Mouse (Mus musculus): ENCODE results near the gene Cyp27b1.
"Not testable (repeated sequence)": the region's sequence is repeated elsewhere in the genome, so short reads cannot be mapped to it uniquely, and the experiment has no call there.

Cyp27b1 gene

GRCm38 (mm10) chr10:127069281-127070189, 21.5 kb downstream of the Cyp27b1 start:
- DNase-seq (ENCODE audit: low spot score in 2 of 2) = peak in 1 of 2 experiments; percentile 56

DNA sequence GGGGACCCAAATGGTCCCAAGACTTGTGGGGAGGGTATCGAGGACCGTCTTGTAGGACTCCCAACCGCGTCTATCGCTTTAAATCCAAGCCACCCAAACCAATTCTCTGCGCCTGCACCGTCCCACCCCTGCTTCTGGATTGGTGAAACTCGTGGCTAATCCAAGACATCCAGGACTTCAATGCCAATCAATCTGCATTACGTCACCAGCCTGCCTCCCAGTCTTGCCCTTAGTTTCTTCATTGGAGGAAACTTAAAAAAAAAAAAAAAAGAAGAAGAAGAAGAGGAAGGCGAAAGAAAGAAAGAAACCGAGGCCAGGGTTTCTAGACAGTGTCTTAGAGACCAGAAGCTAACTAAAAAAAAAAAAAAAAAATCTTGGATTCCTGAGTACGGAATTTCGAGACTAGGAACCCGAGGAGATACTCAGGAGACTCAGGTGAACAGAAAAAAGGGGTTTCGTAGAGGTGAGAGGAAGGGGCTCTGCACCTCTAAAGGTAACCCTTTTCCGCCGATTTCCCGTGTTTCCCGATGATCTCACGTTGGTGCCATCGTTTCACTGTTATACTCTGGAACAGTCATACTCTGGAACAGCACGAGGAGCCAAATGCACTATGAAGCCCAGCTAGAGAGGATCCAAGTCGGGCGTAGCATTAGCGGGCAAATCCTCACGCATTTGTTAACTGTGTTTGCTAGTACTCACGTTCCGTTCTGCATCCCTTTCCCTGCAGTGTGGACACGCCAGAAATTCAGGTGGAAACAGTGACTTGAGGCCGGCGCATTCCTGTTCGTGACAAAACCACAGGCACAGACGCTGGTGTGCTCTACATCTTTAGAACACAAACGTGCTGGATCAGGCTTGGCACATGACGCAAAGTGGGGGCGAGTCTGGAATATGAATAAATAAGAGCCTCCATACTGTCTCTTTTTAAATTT, 22.4 kb downstream of the Cyp27b1 start, which contains the start of gene Tspan31:
Gene Tspan31, minus strand, starts transcription at position 75 of the 932 bp plus-strand sequence.
- peak; percentile 93 to 95 for DNase-seq (ENCODE audit: low spot score in 2 of 2)

DNA sequence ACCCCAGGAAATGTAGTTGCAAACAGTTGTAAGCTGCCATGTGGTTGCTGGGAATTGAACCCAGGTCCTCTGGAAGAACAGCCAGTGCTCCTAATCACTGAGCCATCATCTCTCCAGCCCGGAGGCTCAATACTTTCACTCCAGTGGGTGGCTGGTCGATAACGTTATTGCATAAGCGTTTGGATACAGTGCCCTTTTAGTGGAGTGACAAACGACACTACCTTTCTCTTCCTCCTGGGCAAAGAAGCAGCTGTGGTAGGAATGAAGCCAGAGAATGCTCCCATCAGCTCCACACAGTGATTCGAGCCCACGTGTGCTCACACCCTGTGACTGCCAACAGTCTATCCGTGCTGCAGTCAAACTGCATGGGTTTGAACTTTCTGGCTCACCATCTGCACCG, 23.2 kb downstream of the Cyp27b1 start:
- DNase-seq (ENCODE audit: low spot score in 2 of 2) = no peak

DNA sequence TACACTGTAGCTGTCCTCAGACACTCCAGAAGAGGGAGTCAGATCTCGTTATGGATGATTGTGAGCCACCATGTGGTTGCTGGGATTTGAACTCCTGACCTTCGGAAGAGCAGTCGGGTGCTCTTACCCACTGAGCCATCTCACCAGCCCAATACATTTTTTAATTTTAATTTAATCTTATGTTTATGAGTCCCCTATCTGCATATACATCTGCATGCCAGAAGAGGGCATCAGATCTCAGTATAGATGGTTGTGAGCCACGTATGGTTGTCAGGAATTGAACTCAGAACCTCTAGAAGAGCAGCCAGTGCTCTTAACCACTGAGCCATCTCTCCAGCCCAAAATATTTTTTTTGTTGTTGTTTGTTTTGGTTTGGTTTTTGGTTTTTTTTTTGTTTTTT, 24.2 kb downstream of the Cyp27b1 start:
- not testable (repeated sequence) for DNase-seq (ENCODE audit: low spot score in 2 of 2)

DNA sequence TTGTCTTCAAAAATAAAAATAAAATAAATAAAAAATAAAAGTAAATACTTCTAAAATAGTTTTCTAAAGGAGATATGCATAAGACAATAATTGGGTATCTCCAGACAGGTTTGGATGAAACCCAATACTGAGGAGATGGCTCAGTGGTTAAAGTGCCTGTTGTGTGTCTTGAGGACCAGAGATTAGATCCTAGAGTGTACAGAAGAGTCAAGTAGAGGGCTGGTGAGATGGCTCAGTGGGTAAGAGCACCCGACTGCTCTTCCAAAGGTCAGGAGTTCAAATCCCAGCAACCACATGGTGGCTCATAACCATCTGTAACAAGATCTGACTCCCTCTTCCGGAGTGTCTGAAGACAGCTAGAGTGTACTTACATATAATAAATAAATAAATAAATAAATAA, 24.9 kb downstream of the Cyp27b1 start:
- DNase-seq (ENCODE audit: low spot score in 2 of 2) = not testable (repeated sequence)

DNA sequence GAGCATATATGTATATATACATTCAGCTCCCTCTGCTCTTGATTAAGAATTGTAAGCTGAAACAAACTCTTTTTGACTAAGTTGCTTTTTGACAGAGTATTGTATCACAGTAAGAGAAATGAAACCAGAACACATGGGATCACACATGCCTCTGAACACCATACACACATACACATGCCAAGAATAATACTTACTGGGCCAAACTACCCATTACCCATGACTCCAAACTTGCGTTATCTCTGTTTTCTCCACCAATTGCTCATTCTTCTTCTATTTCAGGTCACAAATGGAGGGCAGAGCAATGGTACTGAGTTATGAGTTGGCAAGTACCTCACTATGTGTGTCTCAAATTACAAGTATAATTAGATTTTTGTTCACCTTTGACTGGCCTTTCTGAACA, 25.9 kb downstream of the Cyp27b1 start:
- DNase-seq (ENCODE audit: low spot score in 2 of 2) = no peak

GRCm38 (mm10) chr10:127075080-127075479, 27.0 kb downstream of the Cyp27b1 start, which contains the start of gene Agap2:
TSS of gene Agap2 (plus strand) at chr10:127075284.
- DNase-seq (ENCODE audit: low spot score in 2 of 2) = no peak

DNA sequence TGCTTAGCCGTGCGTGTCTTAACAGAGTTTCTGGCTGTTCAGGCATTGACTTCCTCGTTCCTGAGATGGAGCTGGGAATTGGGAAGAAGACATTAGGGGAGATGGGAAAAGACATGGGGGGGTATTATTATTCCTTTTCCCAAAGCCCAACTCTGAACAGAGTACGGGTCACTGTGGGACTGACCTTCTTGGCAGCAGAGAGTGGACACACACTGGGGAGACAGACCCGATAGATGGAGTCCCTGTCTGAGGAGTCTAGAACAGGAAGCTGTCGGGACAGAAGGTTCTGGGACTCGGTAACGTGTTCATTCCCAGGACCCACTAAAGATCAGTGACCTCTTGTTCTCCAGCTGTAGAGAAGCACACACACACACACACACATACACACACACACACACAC, 27.6 kb downstream of the Cyp27b1 start:
- no peak for DNase-seq (ENCODE audit: low spot score in 2 of 2)

DNA sequence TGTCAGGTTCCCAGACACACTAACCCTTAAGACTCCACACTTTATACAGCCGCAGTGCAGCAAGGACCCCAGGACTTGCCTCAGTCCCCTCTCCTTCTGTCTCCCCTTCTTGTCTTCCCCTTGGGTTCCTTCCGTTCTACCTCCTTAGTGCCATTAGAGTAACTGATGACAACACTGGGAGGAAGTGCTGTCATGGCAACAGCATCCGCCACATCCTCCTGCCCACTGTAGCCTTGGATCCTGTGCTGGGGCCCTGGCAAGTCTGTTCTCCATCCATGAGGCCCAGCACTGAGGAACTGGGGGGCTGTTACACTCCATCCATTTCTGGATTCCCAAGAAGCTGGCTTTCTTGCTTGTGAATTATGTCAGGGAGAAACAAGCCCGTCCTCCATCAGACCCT, 28.0 kb downstream of the Cyp27b1 start:
- peak in 1 of 2 experiments; percentile 71 for DNase-seq (ENCODE audit: low spot score in 2 of 2)

DNA sequence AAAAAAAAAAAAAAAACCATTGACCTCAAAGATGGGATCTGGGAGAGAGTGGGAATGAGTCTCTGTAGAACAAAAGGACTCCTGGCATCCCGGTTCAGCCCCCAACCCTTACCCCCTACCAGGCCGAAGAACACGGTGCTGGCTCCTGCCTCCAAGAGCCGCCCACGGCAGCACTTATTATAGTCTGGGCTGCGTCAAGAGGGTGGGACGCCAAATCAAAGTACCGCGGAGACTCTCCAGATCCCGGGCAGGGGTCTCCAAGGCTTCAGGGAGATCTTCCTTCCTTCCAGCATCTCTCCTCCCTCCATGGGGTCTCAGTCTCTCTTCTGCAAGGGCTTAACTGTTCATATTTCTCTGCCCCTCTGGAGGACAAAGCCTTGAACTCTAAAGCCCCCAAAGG, 29.5 kb downstream of the Cyp27b1 start:
- DNase-seq (ENCODE audit: low spot score in 2 of 2) = no peak

- DNase-seq (ENCODE audit: low spot score in 2 of 2) = peak; percentile 70
Measured at GRCm38 (mm10) chr10:127078001-127078676, 30.1 kb downstream of the Cyp27b1 start.

DNA sequence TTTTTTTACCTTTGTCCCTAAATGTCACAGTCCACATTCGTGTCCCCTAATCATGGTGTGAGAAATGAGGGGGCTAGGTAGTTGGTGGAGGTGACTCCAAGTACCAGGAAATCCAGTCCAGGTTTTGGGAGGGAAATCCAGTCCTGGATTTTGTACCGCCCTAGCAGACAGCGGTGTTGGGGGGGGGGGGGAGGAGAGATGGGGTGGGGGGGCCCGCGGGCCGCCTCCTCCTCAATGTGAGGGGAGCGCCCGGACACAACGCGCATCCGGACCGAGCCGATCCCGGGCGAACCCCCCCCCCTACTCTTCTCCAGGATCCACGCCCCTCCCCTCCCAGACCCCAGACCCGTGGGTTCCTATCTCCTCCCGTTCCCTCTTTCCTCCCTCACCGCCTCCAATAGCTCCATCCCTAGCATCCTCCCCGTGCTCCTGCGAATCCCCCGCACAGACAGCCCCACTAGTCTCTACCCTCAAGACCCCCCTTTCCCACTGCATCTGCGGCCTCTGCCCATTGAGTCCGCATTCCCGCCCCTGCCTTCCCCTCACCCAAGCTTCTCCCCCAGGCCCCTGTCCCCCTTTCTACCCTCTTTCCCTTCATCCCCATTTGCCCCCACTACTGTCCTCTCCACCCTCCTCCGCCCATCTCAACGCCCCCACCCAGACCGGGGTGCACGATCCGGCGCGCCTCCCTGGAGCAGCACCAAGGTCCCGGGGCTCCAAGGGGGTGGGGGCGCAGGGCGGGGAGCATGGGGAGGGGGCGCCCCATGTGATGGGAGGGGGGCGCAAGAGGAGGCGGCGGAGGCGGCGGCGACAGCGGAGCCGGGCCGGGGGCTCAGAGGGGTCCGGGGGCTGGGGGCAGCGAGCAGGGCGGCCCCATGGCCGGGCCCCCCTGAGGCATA, 30.9 kb downstream of the Cyp27b1 start:
- DNase-seq (ENCODE audit: low spot score in 2 of 2) = peak; percentile 72 to 88

- DNase-seq (ENCODE audit: low spot score in 2 of 2) = no peak
Measured at GRCm38 (mm10) chr10:127079665-127080391, 31.8 kb downstream of the Cyp27b1 start.

DNA sequence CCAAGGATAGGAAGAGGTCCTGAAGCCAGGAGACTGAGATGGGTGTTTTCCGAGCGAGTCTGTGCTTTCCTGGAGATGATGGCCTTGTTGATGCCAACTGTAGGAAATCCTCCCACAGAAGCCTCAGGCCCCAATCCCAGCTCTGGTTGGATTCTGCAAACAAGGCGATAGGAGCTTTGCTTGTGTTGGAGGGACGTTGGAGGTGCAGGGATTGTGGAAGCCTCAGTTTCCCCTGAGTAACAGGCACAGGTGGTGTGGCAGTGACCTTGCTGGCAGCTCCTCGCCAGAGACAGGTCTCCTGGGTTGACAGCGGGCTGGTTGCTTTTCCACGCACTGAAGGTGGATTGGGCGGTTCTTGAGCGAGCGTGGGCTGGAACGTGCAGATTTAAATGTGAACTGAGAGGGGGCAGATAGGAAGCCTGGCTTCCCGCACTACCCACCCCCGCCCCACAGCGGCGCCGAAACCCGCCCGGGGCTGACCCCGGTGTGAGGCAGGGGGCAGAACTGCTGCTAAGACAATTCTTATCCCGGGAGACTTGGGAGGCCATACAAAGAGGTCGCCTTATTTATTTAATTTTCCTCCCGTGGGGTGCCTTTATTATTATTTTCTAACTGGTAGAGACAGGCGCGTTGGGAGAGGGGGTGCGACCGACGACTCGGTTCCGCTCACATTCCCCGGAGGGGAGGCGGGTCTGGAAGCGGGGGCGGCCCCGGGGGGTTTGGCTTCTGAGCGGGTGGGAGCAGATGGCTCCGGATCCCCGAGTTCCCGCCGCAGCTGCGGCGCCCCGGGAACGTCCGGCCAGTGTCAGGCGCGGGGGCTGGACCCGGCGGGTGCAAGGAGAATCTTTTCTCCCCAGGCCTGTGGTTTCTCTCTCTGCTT, 33.1 kb downstream of the Cyp27b1 start:
- peak in 1 of 2 experiments; percentile 71 for DNase-seq (ENCODE audit: low spot score in 2 of 2)

GRCm38 (mm10) chr10:127081996-127082620, 34.1 kb downstream of the Cyp27b1 start:
- DNase-seq (ENCODE audit: low spot score in 2 of 2) = no peak

GRCm38 (mm10) chr10:127083292-127083914, 35.4 kb downstream of the Cyp27b1 start:
- DNase-seq (ENCODE audit: low spot score in 2 of 2) = no peak

- DNase-seq (ENCODE audit: low spot score in 2 of 2) = no peak
Measured at GRCm38 (mm10) chr10:127083915-127084306, 35.9 kb downstream of the Cyp27b1 start.

- DNase-seq (ENCODE audit: low spot score in 2 of 2) = no peak
Measured at GRCm38 (mm10) chr10:127085052-127085451, 37.0 kb downstream of the Cyp27b1 start.
